8 mouse cellular contexts compared by ENCODE assay signal in genomic region chr2:72035616-72036015, GRCm38 (mm10). TPM values are rescaled to one million over a fixed set of nuclear protein-coding genes. Genes with fewer than 3 reads are reported as not detected.
DNase-seq lines count a peak whose midpoint lies in the region; ATAC-seq and TF ChIP-seq lines count a peak whose summit lies in the region.

No protein-coding gene starts in this region.

- TF ChIP-seq CTCF in spleen, adult 2 months (IDR thresholded peaks at IDR 0.05; ENCODE audit: extremely low read depth, insufficient read depth, insufficient read length, insufficient replicate concordance) = 0 out of 2 replicates have a peak, but pooled peaks have one; percentile 34
- peak; percentile 50; the same call in 1 of the 2 replicates for TF ChIP-seq CTCF in brain, embryonic 14.5 days (IDR thresholded peaks at IDR 0.05; ENCODE audit: borderline replicate concordance, extremely low read depth, insufficient read depth, insufficient read length)

- peak; percentile 89 for DNase-seq in heart, adult 11 months
- no peak for DNase-seq in heart, postnatal 25 days (ENCODE audit: low spot score)
- peak in 1 of 2 experiments; percentile 21 for DNase-seq in spleen, adult 2 months (ENCODE audit: low read depth in 1 of 2, low spot score in 2 of 2)
- DNase-seq in spleen, postnatal 36 days (ENCODE audit: low spot score in 2 of 2) = no peak
- DNase-seq in brain, embryonic 14.5 days (ENCODE audit: low read depth) = no peak
- peak; percentile 41 for DNase-seq in right cerebral cortex, postnatal 4 days

- no peak overlapping the region for H3K4me3 ChIP-seq in spleen, adult 2 months (ENCODE audit: extremely low read depth, insufficient read depth, insufficient read length)
- no peak overlapping the region for H3K4me3 ChIP-seq in heart, embryonic 12.5 days
- H3K4me3 ChIP-seq in neural tube, embryonic 15.5 days (replicated peaks) = no peak overlapping the region

- TF ChIP-seq POLR2A in spleen, adult 2 months (IDR thresholded peaks at IDR 0.05; ENCODE audit: low read depth, low read length) = no peak
- no peak for TF ChIP-seq POLR2A in brain, embryonic 14.5 days (IDR thresholded peaks at IDR 0.05; ENCODE audit: borderline replicate concordance, extremely low read depth, insufficient read depth, insufficient read length, poor library complexity, severe bottlenecking)

- H3K9ac ChIP-seq in heart, embryonic 12.5 days = no peak overlapping the region
- no peak overlapping the region for H3K9ac ChIP-seq in neural tube, embryonic 15.5 days (replicated peaks)

- no peaks in the 10 kb centered on the region for H3K27me3 ChIP-seq in spleen, adult 2 months (ENCODE audit: control insufficient read depth, insufficient read depth, low read length)
- 0 out of 2 replicates have a peak, but pooled peaks cover 9% of the 10 kb centered on the region for H3K27me3 ChIP-seq in heart, embryonic 12.5 days (replicated peaks)
- H3K27me3 ChIP-seq in neural tube, embryonic 15.5 days (replicated peaks) = 0 out of 2 replicates have a peak, but pooled peaks cover 3% of the 10 kb centered on the region

- H3K4me2 ChIP-seq in heart, embryonic 12.5 days = no peak overlapping the region
- H3K4me2 ChIP-seq in neural tube, embryonic 15.5 days = no peak overlapping the region

- intact Hi-C loops in heart, postnatal 25 days (cut with DNase I) = loop anchor here (5.0 kb wide), 3 partner anchors 138 to 352 kb away; no protein-coding TSS in a partner anchor

- 0 out of 2 replicates have a peak, but pooled peaks have one; percentile 29 for ATAC-seq in heart, embryonic 12.5 days (ENCODE audit: insufficient number of reproducible peaks, low FRiP score)
- ATAC-seq in neural tube, embryonic 15.5 days (ENCODE audit: low FRiP score) = no peak

- 55% methylated on average over 8 of the region's 8 CpGs for WGBS in spleen, adult 2 months
- WGBS in heart, embryonic 12.5 days = 44% methylated on average over 8 of the region's 8 CpGs
- 58% methylated on average over 8 of the region's 8 CpGs for WGBS in neural tube, embryonic 15.5 days

- H3K9me3 ChIP-seq in heart, embryonic 12.5 days (replicated peaks) = no peaks in the 10 kb centered on the region
- no peaks in the 10 kb centered on the region for H3K9me3 ChIP-seq in neural tube, embryonic 15.5 days (replicated peaks)

- H3K4me1 ChIP-seq in spleen, adult 2 months (ENCODE audit: control insufficient read depth, insufficient read depth, insufficient read length) = no peaks in the 10 kb centered on the region
- 0 out of 2 replicates have a peak, but pooled peaks cover 6% of the 10 kb centered on the region for H3K4me1 ChIP-seq in heart, embryonic 12.5 days (replicated peaks)
- peaks cover 13% of the 10 kb centered on the region for H3K4me1 ChIP-seq in neural tube, embryonic 15.5 days

- H3K36me3 ChIP-seq in spleen, adult 2 months (ENCODE audit: control insufficient read depth, insufficient read depth, low read length) = no peaks in the 10 kb centered on the region
- H3K36me3 ChIP-seq in heart, embryonic 12.5 days = no peaks in the 10 kb centered on the region
- H3K36me3 ChIP-seq in neural tube, embryonic 15.5 days = no peaks in the 10 kb centered on the region

- no peak overlapping the region for H3K27ac ChIP-seq in spleen, adult 2 months (ENCODE audit: insufficient read depth, low read length)
- H3K27ac ChIP-seq in heart, embryonic 12.5 days (ENCODE audit: poor library complexity, severe bottlenecking) = no peak overlapping the region
- H3K27ac ChIP-seq in neural tube, embryonic 15.5 days (replicated peaks) = no peak overlapping the region

RNA-seq across cellular contexts. Expression of gene Rapgef4, which starts 54.6 kb away (rescaled TPM):
- 10 to 100 TPM; 21.5 to 23.1 TPM for total RNA-seq in heart, postnatal 25 days (2021)
- polyA plus RNA-seq in spleen, adult 2 months (2012; rRNA removed) = 7.6 and 11.3 TPM in 2 replicates
- polyA plus RNA-seq in brain, embryonic 14.5 days (2012; rRNA removed) = 16.2 and 20.4 TPM in 2 replicates
- 5.2 and 5.3 TPM in 2 replicates for polyA plus RNA-seq in heart, embryonic 12.5 days (2016; fragmentation: Nextera tagmentation; extraction: Ambion mirVana)
- 42.7 and 45.3 TPM in 2 replicates for polyA plus RNA-seq in neural tube, embryonic 15.5 days (2015; fragmentation: Nextera tagmentation; extraction: Ambion mirVana)

Comparison
In these comparisons a context has a peak if more than half of its experiments do, and no peak if none do; other contexts are left out.
1. DNase-seq: peak in heart, adult 11 months (single experiment) and right cerebral cortex, postnatal 4 days (single experiment); none in heart, postnatal 25 days (single experiment), spleen, postnatal 36 days (0 of 2) and brain, embryonic 14.5 days (single experiment).